Mouse (Mus musculus) spleen, adult 2 months (tissue): ENCODE measurements at regions not wholly inside any gene's neighbourhood (a gene's known extent, or its start where the extent isn't known, plus 50 kb on each side); places are given as distances from the start of the nearest gene placed in this dataset.

Experiments used
- DNase-seq, 2 experiments: peaks; one replicate each; pipeline versions ENCODE4 v3.0.0 to v3.0.0-alpha.2; 2012 to 2021; ENCODE audit warnings: low spot score in 2 of 2, low read depth in 1 of 2
- H3K27ac ChIP-seq: fragments of 200-500 bp; 2 replicates; pipeline ENCODE4 v1.5.1; 2012; ENCODE audit warnings: low read length, inconsistent platforms; ENCODE audit not compliant: insufficient read depth
- H3K27me3 ChIP-seq: fragments of 200-500 bp; 2 replicates; pipeline ENCODE4 v1.6.1; 2012; ENCODE audit warnings: mild to moderate bottlenecking, moderate library complexity, low read length, inconsistent platforms; ENCODE audit not compliant: control insufficient read depth, insufficient read depth
- H3K36me3 ChIP-seq: fragments of 200-500 bp; 2 replicates; pipeline ENCODE4 v1.6.1; 2012; ENCODE audit warnings: mild to moderate bottlenecking, low read length, inconsistent platforms; ENCODE audit not compliant: control insufficient read depth, insufficient read depth
- H3K4me1 ChIP-seq: fragments of 200-500 bp; 2 replicates; pipeline ENCODE4 v1.6.1; 2011; ENCODE audit warnings: inconsistent platforms; ENCODE audit not compliant: control insufficient read depth, insufficient read depth, insufficient read length
- H3K4me3 ChIP-seq: fragments of 200-500 bp; 2 replicates; pipeline ENCODE4 v1.5.1; 2011; ENCODE audit warnings: mild to moderate bottlenecking, inconsistent platforms; ENCODE audit not compliant: insufficient read depth, insufficient read length; ENCODE audit errors: extremely low read depth
- CTCF ChIP-seq: fragments of 200-500 bp; IDR thresholded peaks from 2 replicates; pipeline ENCODE4 v1.5.1; 2011; ENCODE audit warnings: mild to moderate bottlenecking, inconsistent platforms; ENCODE audit not compliant: insufficient read depth, insufficient read length, insufficient replicate concordance; ENCODE audit errors: extremely low read depth
- POLR2A ChIP-seq: fragments of 200-500 bp; IDR thresholded peaks from 2 replicates; pipeline ENCODE4 v1.6.1; 2011; ENCODE audit warnings: low read depth, low read length, inconsistent platforms
- WGBS: fragments of 180-500 bp; shearing (Covaris S2); methylation state at CpG from one replicate; pipeline ENCODE4 v1.1.7; 2018; 5-methylcytosine and 5-hydroxymethylcytosine counted together

DNA sequence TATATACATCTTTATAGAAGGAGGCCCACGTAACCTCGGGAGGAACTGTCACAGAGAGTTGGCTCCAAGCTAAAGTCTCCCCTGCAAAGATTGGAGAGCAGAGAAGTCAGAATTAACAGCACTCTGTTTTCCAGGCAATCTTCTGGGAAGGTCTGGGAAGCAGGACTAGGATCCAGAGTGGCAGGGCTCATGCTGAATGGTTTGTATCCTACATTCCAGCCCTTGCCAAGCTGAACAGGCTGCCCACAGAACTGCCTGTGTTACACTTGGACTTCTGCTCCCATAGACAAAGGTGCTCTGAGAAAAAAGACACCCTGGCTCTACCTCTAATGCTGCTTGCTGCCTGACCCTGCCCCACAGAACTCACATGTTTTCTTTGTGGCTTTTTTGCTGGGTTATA, 163.2 kb upstream of the Zfp637 start:
- WGBS: 77% methylated on average over 2 of the region's 2 CpGs
- Histone ChIP-seq H3K4me3 (no peak overlapping the region), H3K4me1 (no peaks in the 10 kb centered on the region; the same call in 1 of the 2 replicates), H3K27ac (0 out of 2 replicates have a peak overlapping the region, but pooled peaks have one; percentile 27), H3K27me3 (no peaks in the 10 kb centered on the region), H3K36me3 (no peaks in the 10 kb centered on the region)
- TF ChIP-seq CTCF: no peak
- TF ChIP-seq POLR2A: no peak
- no peak for DNase-seq

DNA sequence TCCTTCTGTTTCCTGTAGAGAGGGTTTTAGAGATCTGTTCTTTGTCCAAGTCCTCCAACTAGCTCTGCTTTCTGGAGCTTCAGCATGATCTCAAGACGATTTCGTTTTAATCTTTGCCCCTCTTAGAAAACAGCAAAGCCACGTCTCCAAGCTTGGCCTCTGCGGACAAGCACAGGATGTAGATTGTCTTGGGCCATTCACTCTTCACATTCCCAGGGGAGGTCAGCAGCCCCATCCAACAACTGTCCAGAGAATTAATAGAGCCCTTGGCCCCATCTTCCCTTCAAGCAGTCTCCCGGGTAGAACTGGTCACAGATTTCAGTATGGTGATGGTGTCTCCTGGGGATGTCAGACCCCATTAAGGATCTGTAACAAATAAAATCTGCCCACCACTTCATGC, 162.7 kb upstream of the Zfp637 start:
- no peak for DNase-seq
- no peak overlapping the region for H3K4me3 ChIP-seq
- no peaks in the 10 kb centered on the region for H3K36me3 ChIP-seq
- H3K27me3 ChIP-seq: no peaks in the 10 kb centered on the region
- H3K27ac ChIP-seq: no peak overlapping the region
- WGBS: 71% methylated on average over 5 of the region's 5 CpGs
- no peaks in the 10 kb centered on the region; the same call in 1 of the 2 replicates for H3K4me1 ChIP-seq
- TF ChIP-seq CTCF: no peak
- no peak for TF ChIP-seq POLR2A

DNA sequence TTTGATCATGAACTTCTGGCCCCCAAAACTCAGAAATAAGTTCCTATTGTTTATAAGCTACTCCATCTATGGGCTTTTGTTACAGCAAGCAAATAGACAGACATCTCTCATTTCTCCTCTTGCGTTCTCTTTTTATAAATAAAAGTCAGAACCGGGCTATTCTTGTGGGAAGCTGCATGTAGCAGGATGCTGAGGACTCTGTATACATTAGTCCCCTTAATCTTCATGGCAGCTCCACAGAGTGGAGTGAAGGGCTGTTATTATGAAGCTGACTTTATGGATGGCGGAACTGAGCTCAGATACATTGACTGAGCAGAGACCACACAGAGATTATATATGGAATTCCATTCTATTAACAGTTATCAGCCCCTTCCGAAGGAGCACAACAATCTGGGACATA, 162.1 kb upstream of the Zfp637 start:
- Histone ChIP-seq H3K4me3 (no peak overlapping the region), H3K27ac (no peak overlapping the region), H3K27me3 (no peaks in the 10 kb centered on the region), H3K36me3 (no peaks in the 10 kb centered on the region), H3K4me1 (no peaks in the 10 kb centered on the region; the same call in 1 of the 2 replicates)
- TF ChIP-seq CTCF: no peak
- no peak for TF ChIP-seq POLR2A
- no peak for DNase-seq
- WGBS: 83% methylated on average over 4 of the region's 4 CpGs

DNA sequence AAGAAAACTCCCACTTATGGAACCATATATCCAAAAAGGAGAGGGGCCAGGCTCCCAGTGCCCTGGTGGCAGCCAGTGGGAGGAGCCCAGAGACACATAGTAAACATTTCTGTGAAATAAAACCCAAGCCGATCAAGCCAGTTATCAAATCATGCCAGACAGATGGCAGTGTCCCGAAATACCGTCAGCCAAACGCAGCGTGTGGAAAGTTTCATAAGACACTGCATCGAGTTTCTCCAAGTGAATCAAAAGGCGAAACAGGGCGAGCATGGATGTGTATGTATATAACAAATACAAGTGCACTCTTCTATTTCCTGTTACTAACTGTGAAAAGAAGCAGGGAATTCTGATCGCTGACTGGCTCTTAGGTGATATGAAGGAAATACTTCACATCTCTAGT, 154.8 kb upstream of the Zfp637 start:
- WGBS: 88% methylated on average over 9 of the region's 9 CpGs
- no peak for DNase-seq
- Histone ChIP-seq H3K27ac (no peak overlapping the region), H3K4me1 (no peaks in the 10 kb centered on the region), H3K36me3 (no peaks in the 10 kb centered on the region), H3K4me3 (no peak overlapping the region), H3K27me3 (no peaks in the 10 kb centered on the region)
- TF ChIP-seq POLR2A (no peak), CTCF (no peak)

DNA sequence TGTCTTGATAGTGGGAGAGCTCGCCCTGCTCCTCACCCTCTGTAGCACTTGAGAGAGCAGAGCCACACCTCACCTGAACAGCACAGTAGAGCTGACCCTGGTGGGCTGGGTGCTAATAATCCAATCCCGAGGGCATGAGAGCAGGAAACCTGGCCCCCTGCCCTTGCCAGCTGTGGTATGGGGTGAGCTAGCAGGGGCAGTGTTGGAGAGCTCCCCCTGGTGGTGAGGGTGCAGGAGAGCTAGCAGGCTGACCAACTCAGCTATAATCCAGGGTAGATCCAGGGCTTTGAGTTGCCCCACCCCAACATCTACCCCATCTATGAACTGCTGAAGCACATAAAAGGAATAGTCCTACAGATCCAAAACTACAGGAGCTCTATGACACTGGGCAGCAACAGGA, 153.9 kb upstream of the Zfp637 start:
- TF ChIP-seq POLR2A (no peak), CTCF (peak; percentile 21; the same call in 1 of the 2 replicates)
- no peak overlapping the region for H3K4me3 ChIP-seq
- no peaks in the 10 kb centered on the region for H3K27me3 ChIP-seq
- WGBS: 74% methylated on average over 2 of the region's 2 CpGs
- DNase-seq: peak in 1 of 2 experiments; percentile 38
- H3K27ac ChIP-seq: no peak overlapping the region
- no peaks in the 10 kb centered on the region for H3K4me1 ChIP-seq
- no peaks in the 10 kb centered on the region for H3K36me3 ChIP-seq

DNA sequence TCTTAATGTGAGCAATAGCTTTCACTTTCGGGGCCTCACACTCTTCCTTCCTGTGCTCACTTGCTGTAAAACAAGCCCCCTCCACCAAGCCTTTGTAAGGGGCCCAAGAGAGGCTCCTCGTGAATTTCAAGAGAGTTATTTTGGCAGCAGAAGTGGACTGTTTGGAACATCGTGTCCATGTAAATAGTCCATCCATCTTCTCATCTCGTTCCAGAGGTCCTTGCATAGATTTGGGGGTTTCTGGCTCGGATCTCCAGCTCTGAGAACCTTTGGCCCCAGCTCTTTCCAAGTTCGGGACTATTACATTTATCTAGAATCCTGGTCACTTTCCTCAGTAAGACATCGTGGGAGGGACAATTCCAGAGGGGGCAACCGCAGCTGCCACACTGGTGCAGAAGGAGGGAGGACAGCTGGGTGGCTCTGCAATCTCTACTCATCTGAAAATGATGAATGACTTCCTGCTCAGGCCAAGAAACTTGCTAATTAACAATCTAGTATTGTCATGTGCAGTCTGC, 152.3 kb upstream of the Zfp637 start:
- TF ChIP-seq POLR2A (no peak), CTCF (no peak)
- Histone ChIP-seq H3K4me3 (no peak overlapping the region), H3K36me3 (no peaks in the 10 kb centered on the region), H3K4me1 (no peaks in the 10 kb centered on the region), H3K27ac (no peak overlapping the region), H3K27me3 (no peaks in the 10 kb centered on the region)
- 42% methylated on average over 8 of the region's 8 CpGs for WGBS
- DNase-seq: no peak

DNA sequence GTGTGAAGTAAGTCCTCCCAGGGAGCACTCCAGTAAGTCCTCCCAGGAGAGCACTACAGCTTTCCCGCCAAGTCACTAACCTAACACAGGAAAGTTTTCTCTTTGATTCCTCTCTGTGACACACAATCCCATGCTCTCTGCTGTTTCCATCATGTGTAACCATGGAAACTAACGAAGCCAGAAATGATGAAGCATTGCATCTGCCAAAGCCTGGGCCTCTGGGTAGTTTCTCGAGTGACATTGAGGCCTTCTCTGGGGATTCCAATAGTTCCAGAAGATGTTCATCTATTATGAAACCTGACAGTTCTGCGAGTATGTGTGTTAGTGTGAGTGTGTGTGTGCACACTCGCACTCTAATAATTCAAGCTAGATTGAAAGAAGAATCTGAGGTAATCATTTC, 140.7 kb upstream of the Zfp637 start:
- Histone ChIP-seq H3K27me3 (no peaks in the 10 kb centered on the region), H3K36me3 (no peaks in the 10 kb centered on the region), H3K4me1 (no peaks in the 10 kb centered on the region), H3K27ac (no peak overlapping the region), H3K4me3 (no peak overlapping the region)
- no peak for DNase-seq
- 84% methylated on average over 5 of the region's 5 CpGs for WGBS
- TF ChIP-seq POLR2A (no peak), CTCF (no peak)
